Mouse (Mus musculus): ENCODE data around the gene Pin4. TPM values are rescaled to one million over a fixed set of nuclear protein-coding genes. Genes with fewer than 3 reads are reported as not detected.

The Pin4 gene
- total RNA-seq, 2 experiments from 2014 or later, result 28.2 to 29.9 TPM

GRCm38 (mm10) chrX:102159778-102160177 lies 40.5 kb downstream of the Pin4 start:
- Histone ChIP-seq H3K4me3 (no peak overlapping the region), H3K27ac (no peak overlapping the region)
- peak; percentile 56 for TF ChIP-seq CTCF (IDR thresholded peaks at IDR 0.05)
- peak in 1 of 2 experiments; percentile 20 for DNase-seq (ENCODE audit: extremely low spot score in 1 of 2, low spot score in 2 of 2)
- intact Hi-C loops (cut with DNase I), result loop anchor here (5.0 kb wide), 1 partner anchor 318 kb away; no protein-coding TSS in a partner anchor

- no peak for TF ChIP-seq CTCF (IDR thresholded peaks at IDR 0.05)
- no peak for DNase-seq (ENCODE audit: extremely low spot score in 1 of 2, low spot score in 2 of 2)
- intact Hi-C loops (cut with DNase I), result loop anchor here (5.0 kb wide), 1 partner anchor 317 kb away; no protein-coding TSS in a partner anchor
- Histone ChIP-seq H3K27ac (no peak overlapping the region), H3K4me3 (no peak overlapping the region)
Observed at GRCm38 (mm10) chrX:102160528-102160927, 41.3 kb downstream of the Pin4 start.

- no peak overlapping the region for H3K27ac ChIP-seq
- intact Hi-C loops (cut with DNase I), result loop anchor here (5.0 kb wide), 1 partner anchor 314 kb away; no protein-coding TSS in a partner anchor
- DNase-seq (ENCODE audit: extremely low spot score in 1 of 2, low spot score in 2 of 2), result no peak
- H3K4me3 ChIP-seq, result no peak overlapping the region
- no peak; the same call in none of the 2 replicates for TF ChIP-seq CTCF (IDR thresholded peaks at IDR 0.05)
Observed at GRCm38 (mm10) chrX:102163096-102163495, 43.8 kb downstream of the Pin4 start.

- Histone ChIP-seq H3K27ac (no peak overlapping the region), H3K4me3 (no peak overlapping the region)
- TF ChIP-seq CTCF (IDR thresholded peaks at IDR 0.05), result no peak
- DNase-seq (ENCODE audit: extremely low spot score in 1 of 2, low spot score in 2 of 2), result no peak
- intact Hi-C loops (cut with DNase I), result loop anchor here (5.0 kb wide), 1 partner anchor 314 kb away; no protein-coding TSS in a partner anchor
Observed at GRCm38 (mm10) chrX:102163529-102163928, 44.3 kb downstream of the Pin4 start.

GRCm38 (mm10) chrX:102166521-102166920 lies 47.3 kb downstream of the Pin4 start:
- DNase-seq (ENCODE audit: extremely low spot score in 1 of 2, low spot score in 2 of 2), result no peak
- Histone ChIP-seq H3K27ac (no peak overlapping the region; the same call in 1 of the 2 replicates), H3K4me3 (no peak overlapping the region)
- no peak for TF ChIP-seq CTCF (IDR thresholded peaks at IDR 0.05)
- intact Hi-C loops (cut with DNase I), result no loop called here

GRCm38 (mm10) chrX:102166986-102167385 lies 47.7 kb downstream of the Pin4 start:
- Histone ChIP-seq H3K27ac (no peak overlapping the region; the same call in 1 of the 2 replicates), H3K4me3 (no peak overlapping the region)
- intact Hi-C loops (cut with DNase I), result no loop called here
- DNase-seq (ENCODE audit: extremely low spot score in 1 of 2, low spot score in 2 of 2), result no peak
- no peak for TF ChIP-seq CTCF (IDR thresholded peaks at IDR 0.05)

- no peak for TF ChIP-seq CTCF (IDR thresholded peaks at IDR 0.05)
- Histone ChIP-seq H3K4me3 (no peak overlapping the region), H3K27ac (no peak overlapping the region)
- no peak for DNase-seq (ENCODE audit: extremely low spot score in 1 of 2, low spot score in 2 of 2)
- intact Hi-C loops (cut with DNase I), result no loop called here
Observed at GRCm38 (mm10) chrX:102169724-102170123, 50.5 kb downstream of the Pin4 start.

GRCm38 (mm10) chrX:102170135-102170534 lies 50.9 kb downstream of the Pin4 start:
- Histone ChIP-seq H3K4me3 (no peak overlapping the region), H3K27ac (no peak overlapping the region)
- intact Hi-C loops (cut with DNase I), result no loop called here
- no peak for DNase-seq (ENCODE audit: extremely low spot score in 1 of 2, low spot score in 2 of 2)
- no peak; the same call in 1 of the 2 replicates for TF ChIP-seq CTCF (IDR thresholded peaks at IDR 0.05)

GRCm38 (mm10) chrX:102170900-102171299 lies 51.7 kb downstream of the Pin4 start:
- TF ChIP-seq CTCF (IDR thresholded peaks at IDR 0.05), result no peak
- Histone ChIP-seq H3K27ac (no peak overlapping the region), H3K4me3 (no peak overlapping the region)
- DNase-seq (ENCODE audit: extremely low spot score in 1 of 2, low spot score in 2 of 2), result no peak
- intact Hi-C loops (cut with DNase I), result no loop called here

GRCm38 (mm10) chrX:102175538-102176287 lies 56.5 kb downstream of the Pin4 start:
- no peak overlapping the region for H3K4me3 ChIP-seq
- DNase-seq (ENCODE audit: extremely low spot score in 1 of 2, low spot score in 2 of 2), result no peak
- intact Hi-C loops (cut with DNase I), result no loop called here
- TF ChIP-seq CTCF (IDR thresholded peaks at IDR 0.05), result no peak
- H3K27ac ChIP-seq, result no peak overlapping the region

Other genes starting within 250 kb of the Pin4 start
- gene Rtl5, start 48.1 kb upstream of the Pin4 start, total RNA-seq (2021), result 10 to 100 TPM; 20.2 to 25.7 TPM
- gene Ercc6l, start 37.6 kb downstream of the Pin4 start, total RNA-seq (2021), result under 1 TPM; 0.09 TPM
- gene Rps4x, start 69.9 kb downstream of the Pin4 start, total RNA-seq (2021), result 100 to 1,000 TPM; 350 to 451 TPM
- gene Cited1, start 132.7 kb downstream of the Pin4 start, total RNA-seq (2021), result 1 to 10 TPM; 3.1 to 3.7 TPM

Data from left cerebral cortex, adult 2 months (tissue).